Mouse (Mus musculus) ES-E14 (cell line): ENCODE results near the gene Tacc2. TPM values are rescaled to one million over a fixed set of nuclear protein-coding genes. Genes with fewer than 3 reads are reported as not detected.
A peak's percentile ranks its signal among the peaks of the same experiment; 100 is the strongest.

Experiments
- DNase-seq: peaks from one replicate; pipeline ENCODE4 v3.0.0-alpha.2; 2013; ENCODE audit warnings: low read depth, low spot score
- H3K27ac ChIP-seq: 2 replicates; pipeline ENCODE4 v1.5.1; 2012; ENCODE audit warnings: low read depth, mild to moderate bottlenecking, low read length, moderate library complexity, mixed read lengths; ENCODE audit not compliant: poor library complexity, insufficient read depth, severe bottlenecking
- H3K36me3 ChIP-seq: 2 replicates; pipeline ENCODE4 v1.6.1; 2012; ENCODE audit warnings: mild to moderate bottlenecking, low read length, moderate library complexity, mixed read lengths; ENCODE audit not compliant: control insufficient read depth, poor library complexity, insufficient read depth, severe bottlenecking
- H3K4me1 ChIP-seq, 2 experiments: fragments of 150-350 bp in 1 of 2; sonication (generic) in 1 of 2; 2 replicates each; pipeline ENCODE4 v1.6.1; 2012; ENCODE audit warnings: low read length in 2 of 2, mild to moderate bottlenecking in 1 of 2, mixed read lengths in 1 of 2; ENCODE audit not compliant: control insufficient read depth in 2 of 2, insufficient read depth in 2 of 2, poor library complexity in 1 of 2
- H3K4me3 ChIP-seq, 2 experiments: fragments of 150-350 bp in 1 of 2; sonication (generic) in 1 of 2; 2 replicates each; pipeline ENCODE4 v1.5.1; 2012; ENCODE audit warnings: low read length in 2 of 2, low read depth in 1 of 2, mild to moderate bottlenecking in 1 of 2, mixed read lengths in 1 of 2; ENCODE audit not compliant: insufficient read depth in 1 of 2, poor library complexity in 1 of 2, severe bottlenecking in 1 of 2
- H3K9ac ChIP-seq: 2 replicates; pipeline ENCODE4 v1.6.1; 2012; ENCODE audit warnings: low read depth, mild to moderate bottlenecking, low read length, mixed read lengths; ENCODE audit not compliant: poor library complexity, insufficient read depth, severe bottlenecking
- H3K9me3 ChIP-seq: fragments of 150-350 bp; sonication (generic); 2 replicates; pipeline ENCODE4 v1.6.1; 2012; ENCODE audit warnings: low read depth, mild to moderate bottlenecking, low read length; ENCODE audit not compliant: control insufficient read depth, insufficient read depth
- CHD2 ChIP-seq: IDR thresholded peaks from 2 replicates; pipeline ENCODE4 v1.6.1; 2014; ENCODE audit warnings: mild to moderate bottlenecking, low read depth, low read length, inconsistent platforms
- HCFC1 ChIP-seq: IDR thresholded peaks from 2 replicates; pipeline ENCODE4 v1.6.1; 2012; ENCODE audit warnings: low read length, inconsistent platforms, borderline replicate concordance; ENCODE audit not compliant: insufficient read depth
- MAFK ChIP-seq: IDR thresholded peaks from 2 replicates; pipeline ENCODE4 v1.6.1; 2014; ENCODE audit warnings: mild to moderate bottlenecking, low read depth, low read length, inconsistent platforms; ENCODE audit not compliant: insufficient read depth
- ZC3H11A ChIP-seq: IDR thresholded peaks from 2 replicates; pipeline ENCODE4 v1.6.1; 2012; ENCODE audit warnings: low read depth, mild to moderate bottlenecking, inconsistent platforms, low read length, borderline replicate concordance
- ZNF384 ChIP-seq: IDR thresholded peaks from 2 replicates; pipeline ENCODE4 v1.6.1; 2012; ENCODE audit warnings: low read depth, low read length, inconsistent platforms
- in situ Hi-C, 2 experiments: fragments of 600-800 bp; cut with MboI; formaldehyde crosslinking; loops; one replicate each; pipeline ENCODE4 v1.15.1; 2025; ENCODE audit warnings: low sequenced_read_pairs in 2 of 2, inconsistent platforms in 1 of 2; ENCODE audit not compliant: unreplicated experiment in 2 of 2
- total RNA-seq: library from RNA; depleted of rRNA; stranded (reverse); fragments of 300-350 nt; gene quantifications from 2 replicates; pipeline ENCODE4 v1.2.3, GENCODE M21; 2012

Gene Tacc2
- total RNA-seq, 1 experiment = 23.2 TPM

DNA sequence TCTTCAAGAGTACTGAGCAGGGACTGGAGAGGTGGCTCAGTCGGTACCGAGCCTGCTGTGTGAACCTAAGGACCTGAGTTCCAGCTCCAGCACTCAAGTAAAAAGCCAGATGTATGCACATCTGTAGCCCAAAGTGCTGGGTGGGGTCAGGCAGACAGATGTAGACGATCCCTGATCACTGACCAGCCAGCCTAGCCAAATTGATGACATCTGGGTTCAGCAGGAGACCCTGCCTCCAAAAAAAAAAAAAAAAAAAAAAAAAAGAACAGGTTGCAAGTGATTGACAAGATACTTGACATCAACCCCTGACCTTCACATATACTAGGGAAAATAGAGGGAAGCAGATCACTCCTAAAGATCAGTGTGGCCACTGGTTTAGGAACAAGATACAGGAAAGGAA lies 211.7 kb downstream of the Tacc2 start:
- H3K9ac ChIP-seq = no peak overlapping the region; the same call in 1 of the 2 replicates
- peak; percentile 38; the same call in 1 of the 2 replicates for TF ChIP-seq MAFK
- 0 out of 2 replicates have a peak, but pooled peaks have one; percentile 51 for TF ChIP-seq HCFC1
- no peak for TF ChIP-seq CHD2
- no peak for TF ChIP-seq ZC3H11A
- TF ChIP-seq ZNF384 = peak; percentile 100
- no peaks in the 10 kb centered on the region for H3K36me3 ChIP-seq
- H3K4me3 ChIP-seq = peak overlapping the region; percentile 56
- DNase-seq = peak; percentile 29
- in situ Hi-C loops = no loop called here
- H3K9me3 ChIP-seq = no peaks in the 10 kb centered on the region
- H3K4me1 ChIP-seq = peaks cover 0 to 4% of the 10 kb centered on the region in 2 experiments; a peak in 1 of 4 replicates
- no peak overlapping the region for H3K27ac ChIP-seq

GRCm38 (mm10) chr7:130789456-130789855 lies 212.2 kb downstream of the Tacc2 start:
- Histone ChIP-seq H3K9ac (no peak overlapping the region), H3K9me3 (no peaks in the 10 kb centered on the region), H3K4me1 (peaks cover 0 to 4% of the 10 kb centered on the region in 2 experiments; a peak in 1 of 4 replicates), H3K27ac (no peak overlapping the region), H3K4me3 (no peak overlapping the region), H3K36me3 (no peaks in the 10 kb centered on the region)
- in situ Hi-C loops = no loop called here
- TF ChIP-seq ZC3H11A = no peak
- no peak for TF ChIP-seq ZNF384
- no peak for DNase-seq

GRCm38 (mm10) chr7:130793671-130794070 lies 216.4 kb downstream of the Tacc2 start:
- H3K4me1 ChIP-seq = peaks cover 0 to 8% of the 10 kb centered on the region in 2 experiments; a peak in 2 of 4 replicates
- TF ChIP-seq CHD2 (no peak), ZNF384 (no peak), HCFC1 (no peak), ZC3H11A (no peak), MAFK (no peak)
- no peak for DNase-seq
- H3K9ac ChIP-seq = no peak overlapping the region
- no peak overlapping the region for H3K4me3 ChIP-seq
- H3K36me3 ChIP-seq = no peaks in the 10 kb centered on the region
- in situ Hi-C loops = no loop called here
- no peaks in the 10 kb centered on the region for H3K9me3 ChIP-seq
- no peak overlapping the region for H3K27ac ChIP-seq

DNA sequence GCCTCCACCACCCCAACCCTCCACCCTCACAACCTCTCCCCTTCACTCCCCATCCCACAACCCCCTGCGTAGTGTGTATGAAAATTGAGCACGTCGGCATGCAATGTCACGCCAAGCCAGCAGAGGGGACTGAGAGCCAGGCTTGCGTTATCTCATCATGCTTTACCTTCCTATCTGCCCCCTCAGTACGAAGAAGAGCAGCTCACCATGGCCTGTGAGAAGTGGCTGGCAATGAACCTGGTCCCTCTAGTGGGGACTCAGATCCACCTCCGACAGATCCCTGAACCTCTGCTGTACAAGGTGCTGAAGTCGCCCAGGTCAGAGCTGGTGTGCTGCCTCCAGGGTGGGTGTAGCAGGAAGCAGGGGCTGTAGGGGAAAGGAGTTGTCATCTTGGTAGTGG lies 219.5 kb downstream of the Tacc2 start:
- no peak overlapping the region; the same call in 1 of the 2 replicates for H3K9ac ChIP-seq
- H3K4me3 ChIP-seq = no peak overlapping the region
- no peak overlapping the region for H3K27ac ChIP-seq
- H3K4me1 ChIP-seq = peaks cover 0 to 7% of the 10 kb centered on the region in 2 experiments; a peak in 2 of 4 replicates
- DNase-seq = peak; percentile 47
- H3K9me3 ChIP-seq = no peaks in the 10 kb centered on the region
- no peak for TF ChIP-seq ZNF384
- no peak for TF ChIP-seq ZC3H11A
- no peak for TF ChIP-seq MAFK
- no peaks in the 10 kb centered on the region for H3K36me3 ChIP-seq
- in situ Hi-C loops = no loop called here

DNA sequence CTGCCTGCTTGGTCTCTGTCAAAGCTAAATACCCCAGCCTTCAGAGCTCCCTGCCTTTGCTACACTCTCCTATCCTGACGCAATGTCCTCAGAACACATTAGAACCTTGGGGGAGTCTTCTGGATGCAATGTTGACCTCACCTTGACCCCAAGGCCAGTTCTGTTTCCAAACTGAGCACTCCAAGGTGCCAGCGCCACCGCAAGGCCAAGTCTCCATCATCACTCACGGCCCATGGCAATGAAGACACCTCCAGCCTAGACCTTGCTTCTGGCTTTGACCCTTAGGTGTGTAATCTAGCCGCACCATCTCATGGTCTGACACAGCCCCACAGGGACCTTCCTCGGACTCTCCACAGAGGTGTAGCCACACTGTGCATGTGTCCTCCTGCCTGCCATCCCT lies 220.3 kb downstream of the Tacc2 start:
- no peak for DNase-seq
- Histone ChIP-seq H3K36me3 (no peaks in the 10 kb centered on the region), H3K4me3 (no peak overlapping the region), H3K4me1 (peaks cover 0 to 7% of the 10 kb centered on the region in 2 experiments; a peak in 2 of 4 replicates), H3K9me3 (no peaks in the 10 kb centered on the region), H3K9ac (no peak overlapping the region), H3K27ac (no peak overlapping the region)
- in situ Hi-C loops = no loop called here
- no peak for TF ChIP-seq ZC3H11A
- TF ChIP-seq HCFC1 = no peak
- TF ChIP-seq ZNF384 = no peak
- TF ChIP-seq CHD2 = no peak
- no peak for TF ChIP-seq MAFK
